Mouse (Mus musculus) neural tube, embryonic 15.5 days (tissue): Measurements from ENCODE around the gene Slc50a1. TPM values are rescaled to one million over a fixed set of nuclear protein-coding genes. Genes with fewer than 3 reads are reported as not detected.
A peak's percentile ranks its signal among the peaks of the same experiment; 100 is the strongest.

Experiments
- ATAC-seq: fragments of 200-750 bp; cut with Nextera tagmentation; 2 replicates; pipeline ENCODE4 v1.8.0; 2017; ENCODE audit warnings: mild to moderate bottlenecking, moderate TSS enrichment, moderate library complexity; ENCODE audit not compliant: low FRiP score
- H3K27ac ChIP-seq: fragments of 300-500 bp; sonication (generic); replicated peaks from 2 replicates; pipeline ENCODE4 v1.5.1; 2015; ENCODE audit warnings: mild to moderate bottlenecking, inconsistent platforms
- H3K27me3 ChIP-seq: fragments of 300-500 bp; sonication (generic); replicated peaks from 2 replicates; pipeline ENCODE4 v1.6.1; 2015; ENCODE audit warnings: inconsistent platforms
- H3K36me3 ChIP-seq: fragments of 300-500 bp; sonication (generic); 2 replicates; pipeline ENCODE4 v1.6.1; 2015; ENCODE audit warnings: inconsistent platforms
- H3K4me1 ChIP-seq: fragments of 300-500 bp; sonication (generic); 2 replicates; pipeline ENCODE4 v1.6.1; 2015; ENCODE audit warnings: inconsistent platforms
- H3K4me2 ChIP-seq: fragments of 300-500 bp; sonication (generic); 2 replicates; pipeline ENCODE4 v1.6.1; 2015; ENCODE audit warnings: inconsistent platforms, mild to moderate bottlenecking, moderate library complexity
- H3K4me3 ChIP-seq: fragments of 300-500 bp; sonication (generic); replicated peaks from 2 replicates; pipeline ENCODE4 v1.5.1; 2015; ENCODE audit warnings: mild to moderate bottlenecking, inconsistent platforms
- H3K9ac ChIP-seq: fragments of 300-500 bp; sonication (generic); replicated peaks from 2 replicates; pipeline ENCODE4 v1.6.1; 2015; ENCODE audit warnings: mild to moderate bottlenecking, inconsistent platforms
- H3K9me3 ChIP-seq: fragments of 300-500 bp; sonication (generic); replicated peaks from 2 replicates; pipeline ENCODE4 v1.6.1; 2016; ENCODE audit warnings: inconsistent platforms
- WGBS: fragments of 180-500 bp; shearing (Covaris S2); methylation state at CpG from one replicate; pipeline ENCODE4 v1.1.7; 2015; ENCODE audit warnings: mixed read lengths; 5-methylcytosine and 5-hydroxymethylcytosine counted together
- polyA plus RNA-seq: library from polyadenylated mRNA; unstranded; fragments of >200 nt; fragmentation: Nextera tagmentation; extraction: Ambion mirVana; gene quantifications from 2 replicates; pipeline ENCODE4 v1.2.1, GENCODE M21; 2015

The Slc50a1 gene
- polyA plus RNA-seq, 1 experiment from 2014 or later, result 40.9 TPM

DNA sequence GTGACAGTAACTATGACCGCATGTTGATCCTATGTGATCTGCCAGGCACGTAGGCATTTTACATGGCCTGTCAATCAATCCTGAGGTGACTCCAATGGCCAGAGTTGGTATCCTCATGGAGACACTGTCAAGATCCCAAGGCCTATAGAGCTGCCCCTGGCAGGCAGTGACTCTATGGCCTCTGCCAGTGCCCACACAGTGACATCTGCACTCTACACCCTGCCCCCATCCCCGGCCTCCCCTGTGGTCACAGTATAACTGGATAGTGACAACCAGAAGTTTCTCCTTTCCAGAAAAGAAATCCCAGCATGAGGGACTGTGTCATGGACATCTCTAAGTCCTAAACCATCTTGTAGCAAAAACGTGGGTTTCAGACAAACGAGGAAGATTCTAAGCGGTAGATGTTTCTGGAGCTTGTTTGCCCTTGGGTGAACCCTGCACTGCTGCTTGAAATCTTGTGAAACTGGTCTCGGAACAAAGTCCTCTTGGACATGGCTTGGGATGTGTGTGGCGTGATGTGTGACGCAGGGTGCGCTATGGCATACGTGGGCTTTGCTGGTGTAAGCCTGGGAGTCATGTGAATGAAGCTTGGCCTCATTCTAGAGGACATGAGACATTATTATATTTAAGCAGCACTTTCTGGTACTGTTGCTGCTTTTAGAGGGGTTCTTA is 23.0 kb upstream of the Slc50a1 start:
- H3K4me3 ChIP-seq, result no peak overlapping the region
- no peak overlapping the region for H3K4me2 ChIP-seq
- H3K9me3 ChIP-seq, result no peaks in the 10 kb centered on the region
- no peak overlapping the region for H3K9ac ChIP-seq
- H3K36me3 ChIP-seq, result no peaks in the 10 kb centered on the region
- WGBS, result 95% methylated on average over 11 of the region's 11 CpGs
- no peak for ATAC-seq
- H3K27ac ChIP-seq, result no peak overlapping the region
- H3K4me1 ChIP-seq, result no peaks in the 10 kb centered on the region; the same call in 1 of the 2 replicates
- H3K27me3 ChIP-seq, result no peaks in the 10 kb centered on the region

DNA sequence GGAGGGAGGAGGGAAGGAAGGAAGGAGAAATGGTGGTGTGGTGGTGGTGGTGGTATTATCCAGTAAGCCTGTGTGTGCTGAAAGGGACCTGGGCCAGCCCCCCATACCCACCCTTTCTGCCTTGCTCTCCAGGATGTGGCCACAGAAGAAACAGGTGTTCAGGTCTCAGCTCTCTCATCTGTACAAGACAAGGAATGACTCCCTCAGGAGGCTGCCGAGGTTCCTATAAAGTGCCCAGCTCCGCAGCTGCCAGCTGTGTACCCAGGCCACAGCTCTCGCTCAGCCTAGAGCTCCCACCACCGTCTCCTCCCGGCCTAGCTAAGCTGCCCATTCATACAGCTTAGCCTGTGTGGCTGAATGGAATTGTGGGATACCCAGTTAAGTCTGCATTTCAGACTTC is 21.9 kb upstream of the Slc50a1 start:
- no peak overlapping the region for H3K4me2 ChIP-seq
- H3K36me3 ChIP-seq, result no peaks in the 10 kb centered on the region
- no peak overlapping the region for H3K27ac ChIP-seq
- no peaks in the 10 kb centered on the region; the same call in 1 of the 2 replicates for H3K4me1 ChIP-seq
- H3K4me3 ChIP-seq, result no peak overlapping the region
- H3K9ac ChIP-seq, result no peak overlapping the region
- no peaks in the 10 kb centered on the region for H3K27me3 ChIP-seq
- 53% methylated on average over 5 of the region's 5 CpGs for WGBS
- no peak for ATAC-seq
- H3K9me3 ChIP-seq, result no peaks in the 10 kb centered on the region

DNA sequence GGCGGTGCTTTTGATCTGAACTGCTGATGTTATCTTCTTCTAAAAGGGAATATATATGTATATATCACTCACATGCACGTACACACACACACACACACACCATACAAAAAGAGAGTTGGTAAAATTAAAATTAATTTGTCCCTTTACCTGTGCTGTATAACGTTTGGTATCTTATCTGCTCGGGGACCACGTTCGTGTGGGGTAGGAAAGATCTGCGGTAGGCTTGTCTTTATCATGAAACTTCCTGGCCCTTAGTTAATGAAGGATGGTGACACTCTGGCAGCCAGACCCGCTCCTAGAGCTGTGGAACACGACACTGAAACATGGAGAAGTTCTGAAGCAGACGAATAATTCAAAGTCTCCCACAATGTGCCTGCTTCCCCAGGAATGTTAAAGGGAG is 21.5 kb upstream of the Slc50a1 start:
- H3K9ac ChIP-seq, result no peak overlapping the region
- H3K27me3 ChIP-seq, result no peaks in the 10 kb centered on the region
- H3K9me3 ChIP-seq, result no peaks in the 10 kb centered on the region
- WGBS, result 83% methylated on average over 10 of the region's 10 CpGs
- no peak for ATAC-seq
- no peak overlapping the region for H3K4me2 ChIP-seq
- no peak overlapping the region for H3K27ac ChIP-seq
- H3K36me3 ChIP-seq, result no peaks in the 10 kb centered on the region
- no peaks in the 10 kb centered on the region for H3K4me1 ChIP-seq
- no peak overlapping the region for H3K4me3 ChIP-seq

DNA sequence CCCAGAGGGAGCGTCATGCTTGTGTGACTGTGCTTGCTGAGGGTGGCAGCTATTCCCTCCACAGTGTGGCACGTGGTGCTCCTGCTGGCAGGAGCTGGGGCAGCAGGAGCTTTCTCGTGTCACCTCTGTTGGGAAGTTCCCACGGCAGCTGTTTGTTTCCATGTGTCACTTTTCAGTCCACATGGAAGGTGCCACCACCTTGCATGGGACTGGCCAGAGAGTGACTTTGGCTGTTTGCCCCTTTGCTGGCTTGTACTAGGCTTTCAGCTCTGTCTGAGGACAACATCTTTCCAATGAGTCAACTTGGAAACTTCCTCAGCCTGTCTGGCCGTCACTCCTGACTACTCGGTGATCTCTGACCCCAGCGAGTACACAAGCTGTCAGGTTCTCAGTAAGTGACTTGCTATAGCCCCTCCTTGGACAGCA is 18.1 kb upstream of the Slc50a1 start:
- no peaks in the 10 kb centered on the region for H3K9me3 ChIP-seq
- no peak overlapping the region for H3K9ac ChIP-seq
- 62% methylated on average over 7 of the region's 7 CpGs for WGBS
- H3K27ac ChIP-seq, result no peak overlapping the region
- no peaks in the 10 kb centered on the region for H3K4me1 ChIP-seq
- no peak overlapping the region for H3K4me2 ChIP-seq
- no peaks in the 10 kb centered on the region for H3K36me3 ChIP-seq
- H3K27me3 ChIP-seq, result no peaks in the 10 kb centered on the region
- ATAC-seq, result no peak
- no peak overlapping the region for H3K4me3 ChIP-seq

DNA sequence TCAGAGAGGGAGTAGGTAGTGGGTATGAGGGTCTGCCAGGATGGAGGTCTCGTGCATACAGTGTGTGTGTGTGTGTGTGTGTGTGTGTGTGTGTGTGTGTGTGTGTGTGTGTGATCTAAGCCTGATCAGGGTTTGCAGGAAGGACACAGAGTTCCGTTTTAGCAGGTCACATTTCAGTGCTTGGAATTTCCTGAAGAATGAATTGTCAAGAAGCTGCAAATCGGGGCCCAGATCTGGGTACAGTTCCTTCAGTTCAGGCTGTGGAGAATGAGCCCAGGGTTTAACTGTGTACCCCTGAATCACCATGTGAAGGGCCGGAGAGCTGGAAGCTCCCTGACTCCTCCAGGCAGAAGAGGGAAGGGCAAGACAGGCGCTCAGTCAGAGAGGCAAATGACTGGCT is 16.9 kb upstream of the Slc50a1 start:
- no peak overlapping the region for H3K4me2 ChIP-seq
- 70% methylated on average over 5 of the region's 5 CpGs for WGBS
- no peaks in the 10 kb centered on the region for H3K9me3 ChIP-seq
- no peak for ATAC-seq
- no peaks in the 10 kb centered on the region for H3K27me3 ChIP-seq
- H3K4me1 ChIP-seq, result peaks cover 2% of the 10 kb centered on the region
- H3K4me3 ChIP-seq, result no peak overlapping the region
- H3K9ac ChIP-seq, result no peak overlapping the region
- no peaks in the 10 kb centered on the region for H3K36me3 ChIP-seq
- no peak overlapping the region for H3K27ac ChIP-seq

DNA sequence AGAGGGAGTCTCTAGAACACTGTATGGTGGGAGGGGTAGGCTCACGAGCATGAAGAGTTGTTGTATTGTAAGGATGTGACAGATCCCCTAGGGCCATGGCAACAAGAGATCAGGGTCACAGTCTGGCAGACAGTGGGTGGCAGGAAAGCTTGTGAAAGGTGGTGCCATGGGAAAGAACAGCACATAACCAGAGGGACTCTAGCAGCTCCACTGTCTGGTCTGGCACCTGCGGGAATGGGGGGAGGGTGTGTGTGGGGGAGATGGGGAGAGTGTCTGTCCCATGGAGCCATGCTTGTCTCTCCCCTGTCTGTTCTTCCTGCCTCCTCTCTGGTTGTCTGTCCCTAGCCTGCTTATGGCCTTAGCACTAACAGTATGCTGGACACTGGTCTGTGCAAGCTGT is 15.2 kb upstream of the Slc50a1 start:
- Histone ChIP-seq H3K4me3 (no peak overlapping the region), H3K9me3 (no peaks in the 10 kb centered on the region), H3K27ac (no peak overlapping the region), H3K36me3 (no peaks in the 10 kb centered on the region), H3K4me1 (peaks cover 18% of the 10 kb centered on the region), H3K27me3 (no peaks in the 10 kb centered on the region), H3K4me2 (no peak overlapping the region), H3K9ac (no peak overlapping the region)
- no peak for ATAC-seq
- WGBS, result 30% methylated on average over 2 of the region's 2 CpGs

DNA sequence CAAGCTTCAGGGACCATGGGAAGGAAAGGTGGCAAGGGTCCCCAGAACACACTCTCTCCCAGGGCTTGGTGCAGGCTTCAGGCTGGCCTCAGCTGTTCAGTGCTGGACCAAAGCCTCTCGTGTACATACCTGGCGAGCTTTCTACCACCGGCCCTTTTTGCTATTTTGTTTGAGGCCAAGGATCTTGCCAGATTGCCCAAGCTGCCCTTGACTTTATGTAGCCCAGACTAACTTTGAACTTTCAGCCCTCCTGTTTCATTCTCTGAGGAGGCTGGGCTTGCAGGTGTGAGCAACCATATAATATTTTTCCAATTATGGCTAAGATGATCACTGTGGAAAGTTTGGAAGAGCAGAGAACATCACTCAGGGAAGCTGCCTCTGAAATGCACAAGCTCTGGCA is 13.9 kb upstream of the Slc50a1 start:
- no peak overlapping the region for H3K4me3 ChIP-seq
- H3K27me3 ChIP-seq, result no peaks in the 10 kb centered on the region
- no peak overlapping the region for H3K9ac ChIP-seq
- no peak overlapping the region for H3K4me2 ChIP-seq
- H3K27ac ChIP-seq, result no peak overlapping the region
- ATAC-seq, result no peak
- WGBS, result 96% methylated on average over 3 of the region's 3 CpGs
- H3K9me3 ChIP-seq, result no peaks in the 10 kb centered on the region
- no peaks in the 10 kb centered on the region for H3K36me3 ChIP-seq
- peaks cover 31% of the 10 kb centered on the region for H3K4me1 ChIP-seq

DNA sequence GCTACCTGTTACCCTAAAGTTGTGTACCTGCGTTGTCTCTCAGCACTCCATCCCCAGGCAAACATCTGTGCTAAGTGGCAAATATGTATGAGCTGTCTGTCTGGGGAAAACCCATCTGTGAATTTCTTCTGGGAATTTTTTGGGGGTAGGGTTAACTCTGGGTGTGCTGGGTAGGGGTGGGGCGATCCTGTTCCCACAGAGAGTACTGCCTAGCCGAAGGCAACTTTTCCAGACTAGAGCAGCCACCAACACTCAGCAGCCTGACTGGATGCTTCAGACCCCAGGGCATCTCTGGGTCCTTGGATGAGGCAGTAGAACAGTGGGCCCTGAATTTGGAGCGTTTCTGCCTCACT is 11.9 kb upstream of the Slc50a1 start:
- Histone ChIP-seq H3K27ac (no peak overlapping the region), H3K4me2 (peak overlapping the region; percentile 89; the same call in 1 of the 2 replicates), H3K9me3 (no peaks in the 10 kb centered on the region), H3K9ac (no peak overlapping the region), H3K36me3 (no peaks in the 10 kb centered on the region), H3K4me1 (peaks cover 43% of the 10 kb centered on the region), H3K4me3 (no peak overlapping the region), H3K27me3 (peaks cover 15% of the 10 kb centered on the region)
- ATAC-seq, result no peak
- 18% methylated on average over 4 of the region's 4 CpGs for WGBS

DNA sequence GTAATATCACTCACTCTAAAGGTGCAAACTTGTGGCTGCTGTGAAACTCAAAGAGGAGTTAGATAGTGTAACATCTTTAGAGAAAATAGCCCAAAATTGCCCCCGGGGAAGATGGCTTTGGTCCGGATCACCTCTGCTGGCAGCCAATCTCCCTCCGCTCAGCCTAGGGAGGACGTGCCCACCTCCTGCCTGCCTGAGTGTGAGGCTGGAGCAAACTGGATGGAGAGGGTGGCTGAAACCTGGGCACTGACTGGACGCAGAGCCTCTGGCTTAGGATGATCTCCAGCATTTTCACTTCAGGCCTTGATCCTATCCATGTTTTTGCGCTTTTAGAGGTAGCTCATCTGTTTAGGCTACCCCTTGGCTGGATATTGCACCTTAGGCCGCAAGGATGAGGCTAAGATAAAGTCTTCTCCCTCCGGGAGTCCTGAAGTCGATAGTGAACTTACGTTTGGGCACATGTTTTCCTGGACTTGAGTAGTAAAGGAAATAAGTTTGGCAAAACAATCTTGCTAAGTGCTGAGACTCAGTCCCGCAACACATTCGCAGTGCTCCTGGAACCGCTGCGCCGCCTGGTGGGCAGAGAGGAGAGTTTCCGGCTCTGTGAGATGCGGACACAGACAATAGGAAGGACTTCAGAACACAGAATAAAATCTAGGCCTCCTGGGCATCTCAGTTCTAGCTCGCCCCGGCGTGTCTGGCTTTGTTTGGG is 11.4 kb upstream of the Slc50a1 start:
- H3K9ac ChIP-seq, result no peak overlapping the region
- peak overlapping the region; percentile 89 for H3K4me2 ChIP-seq
- no peaks in the 10 kb centered on the region for H3K36me3 ChIP-seq
- peaks cover 15% of the 10 kb centered on the region for H3K27me3 ChIP-seq
- peak overlapping the region; percentile 44 for H3K4me3 ChIP-seq
- peak overlapping the region; percentile 72; the same call in 1 of the 2 replicates for H3K27ac ChIP-seq
- WGBS, result 13% methylated on average over 20 of the region's 20 CpGs
- peaks cover 43% of the 10 kb centered on the region for H3K4me1 ChIP-seq
- no peaks in the 10 kb centered on the region for H3K9me3 ChIP-seq
- no peak for ATAC-seq

DNA sequence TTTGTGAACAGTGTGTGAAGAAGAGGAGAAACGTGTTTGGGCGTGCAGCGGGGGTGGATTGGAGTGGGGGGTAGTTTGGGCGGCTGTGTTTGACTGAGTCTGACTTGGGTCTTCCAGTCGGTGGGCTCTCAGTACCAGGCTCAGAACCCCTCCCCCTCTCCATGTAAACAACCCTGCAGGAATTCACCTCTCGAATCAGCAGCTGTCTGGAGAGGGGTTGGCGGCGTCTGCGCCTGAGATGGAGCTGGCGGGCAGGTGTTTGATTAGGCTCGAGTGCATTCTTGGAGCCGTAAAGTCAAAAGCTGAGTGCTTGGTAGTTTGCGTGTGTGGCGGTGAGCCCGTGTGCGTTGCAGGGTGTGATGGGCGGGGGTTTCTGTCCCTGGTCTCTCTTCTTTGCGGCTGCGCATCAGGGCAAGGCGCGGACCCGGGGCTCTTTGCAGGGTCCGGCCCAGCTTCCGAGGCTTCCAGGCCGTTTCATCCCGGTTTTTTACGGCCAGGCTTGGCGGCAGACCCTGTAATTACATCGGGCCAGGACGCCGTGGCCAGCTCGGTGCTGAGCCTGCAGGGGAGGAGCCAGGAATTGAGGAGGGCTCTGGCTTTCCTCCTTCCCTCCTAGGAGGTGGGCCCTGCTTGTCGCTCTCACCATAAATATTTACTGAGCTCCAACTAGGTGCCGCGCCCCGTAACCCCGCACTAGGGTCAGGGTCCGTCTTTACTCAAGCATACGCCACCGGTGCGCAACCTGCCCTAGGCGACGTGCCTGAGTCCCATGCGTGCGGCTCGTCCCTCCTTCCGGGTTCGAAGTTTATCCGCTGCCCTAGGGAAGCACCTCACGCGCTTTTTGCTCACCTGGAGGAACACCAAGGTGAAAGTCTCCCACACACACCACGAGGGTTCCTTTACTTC is 10.5 kb upstream of the Slc50a1 start, which contains the start of gene Efna1:
Gene Efna1 (minus strand): TSS at position 537 of the 906 bp plus-strand sequence.
- peak within 1 kb of the TSS; percentile 72 for H3K27ac ChIP-seq
- no peaks in the 10 kb centered on the region for H3K9me3 ChIP-seq
- peak within 1 kb of the TSS; percentile 44 for H3K4me3 ChIP-seq
- peaks cover 15% of the 10 kb centered on the region for H3K27me3 ChIP-seq
- peaks cover 43% of the 10 kb centered on the region for H3K4me1 ChIP-seq
- under 1% methylated on average over 52 of the region's 52 CpGs for WGBS
- H3K36me3 ChIP-seq, result no peaks in the 10 kb centered on the region
- H3K4me2 ChIP-seq, result peak within 1 kb of the TSS; percentile 89
- peak within 1 kb of the TSS; percentile 51 for H3K9ac ChIP-seq
- ATAC-seq, result peak; percentile 45

DNA sequence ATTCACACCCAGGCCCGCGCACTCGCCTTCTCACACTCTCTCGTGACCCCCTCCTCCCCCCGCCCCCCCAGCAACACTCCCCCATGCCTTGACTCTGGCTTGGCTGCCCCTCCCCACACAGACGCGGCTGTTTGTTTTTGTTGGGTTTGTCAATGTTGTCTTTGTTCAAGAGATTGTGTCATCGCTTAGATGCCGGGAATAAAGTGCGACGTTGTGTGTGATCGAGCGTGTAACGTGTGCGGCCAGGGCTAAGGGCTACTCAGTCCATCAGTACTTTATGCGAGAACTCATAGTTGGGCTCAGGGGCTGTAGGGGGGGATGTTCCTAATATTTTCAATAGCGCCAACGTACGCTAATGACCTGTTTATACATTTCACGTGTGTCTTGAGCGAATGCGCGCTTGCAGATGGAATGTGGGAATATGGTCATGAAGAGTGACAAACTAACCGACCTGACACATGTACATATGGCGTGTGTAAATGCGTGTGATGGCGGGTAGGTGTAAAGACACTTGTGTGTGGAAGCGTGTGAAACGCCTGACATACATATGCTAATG is 9.8 kb upstream of the Slc50a1 start:
- H3K9ac ChIP-seq, result peak overlapping the region; percentile 51
- H3K4me2 ChIP-seq, result peak overlapping the region; percentile 89
- H3K36me3 ChIP-seq, result no peaks in the 10 kb centered on the region
- peak overlapping the region; percentile 44 for H3K4me3 ChIP-seq
- 1% methylated on average over 29 of the region's 29 CpGs for WGBS
- H3K9me3 ChIP-seq, result no peaks in the 10 kb centered on the region
- H3K27ac ChIP-seq, result peak overlapping the region; percentile 72
- H3K4me1 ChIP-seq, result peaks cover 43% of the 10 kb centered on the region
- H3K27me3 ChIP-seq, result peaks cover 15% of the 10 kb centered on the region
- peak; percentile 20 for ATAC-seq
